Mouse (Mus musculus): ENCODE measurements around the gene Recql5.

GRCm38 (mm10) chr11:115982472-115982871 is 49.2 kb upstream of the Recql5 start:
- no peak for TF ChIP-seq CTCF (IDR thresholded peaks at IDR 0.05; ENCODE audit: low read depth)
- TF ChIP-seq EP300 (IDR thresholded peaks at IDR 0.05; ENCODE audit: low read depth), result no peak

Measured in liver, postnatal 0 days (tissue).